Mouse (Mus musculus) cerebellum, postnatal 4 days (tissue): ENCODE measurements at regions not wholly inside any gene's neighbourhood (a gene's known extent, or its start where the extent isn't known, plus 50 kb on each side); places are given as distances from the start of the nearest gene placed in this dataset.

Experiments used
- DNase-seq, 2 experiments: peaks; one replicate each; pipeline ENCODE4 v3.0.0; 2022; ENCODE audit warnings: low spot score in 2 of 2, mixed read lengths in 1 of 2

DNA sequence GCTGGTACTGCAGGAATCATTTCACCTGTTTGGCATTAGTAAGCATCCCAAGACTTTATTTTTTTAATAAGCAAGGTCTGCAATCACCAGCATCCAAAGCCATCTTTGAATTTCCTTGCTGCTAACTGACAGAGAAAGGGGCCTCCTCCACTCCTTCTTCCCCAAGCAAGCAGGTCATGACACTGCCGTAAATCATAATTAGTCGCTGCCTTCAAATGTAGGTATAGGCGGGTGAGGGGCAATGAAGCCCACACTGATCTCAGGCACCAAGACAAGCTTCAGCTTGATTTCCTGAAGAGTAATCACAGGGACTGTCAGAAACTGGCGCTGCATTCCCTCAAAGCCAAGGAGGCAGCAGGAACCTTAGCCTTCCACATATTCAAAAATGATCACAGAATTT lies 73.3 kb upstream of the Ptprt start:
- no peak for DNase-seq

- no peak for DNase-seq
Measured at GRCm38 (mm10) chr2:162720016-162720415, 59.1 kb upstream of the Ptprt start.

- DNase-seq = peak in 1 of 2 experiments; percentile 16
Measured at GRCm38 (mm10) chr2:162718466-162718865, 57.5 kb upstream of the Ptprt start.

GRCm38 (mm10) chr2:162714976-162715375 lies 54.0 kb upstream of the Ptprt start:
- DNase-seq = no peak

- DNase-seq = no peak
Measured at GRCm38 (mm10) chr2:162712972-162713371, 52.0 kb upstream of the Ptprt start.

- no peak for DNase-seq
Measured at GRCm38 (mm10) chr2:162712394-162712793, 51.4 kb upstream of the Ptprt start.
